Mouse (Mus musculus): ENCODE results near the gene Nek1. TPM values are rescaled to one million over a fixed set of nuclear protein-coding genes. Genes with fewer than 3 reads are reported as not detected.
A peak's percentile ranks its signal among the peaks of the same experiment; 100 is the strongest.

Nek1 gene
- total and polyA plus RNA-seq, 2 experiments from 2014 or later, result 15.0 to 22.0 TPM

GRCm38 (mm10) chr8:61053017-61053416, 60.0 kb downstream of the Nek1 start:
- DNase-seq (ENCODE audit: low spot score) (no peak), ATAC-seq (ENCODE audit: low FRiP score) (no peak)
- no peak for TF ChIP-seq CTCF (IDR thresholded peaks at IDR 0.05)
- WGBS, result 88% methylated on average over 1 of the region's 1 CpGs
- Histone ChIP-seq H3K27me3 (ENCODE audit: insufficient read depth, low read length) (no peaks in the 10 kb centered on the region), H3K4me1 (ENCODE audit: insufficient read depth, low read length) (no peaks in the 10 kb centered on the region), H3K4me2 (ENCODE audit: low read depth, low read length, poor library complexity, severe bottlenecking) (no peak overlapping the region), H3K36me3 (ENCODE audit: insufficient read depth, low read length) (peaks cover 4% of the 10 kb centered on the region; the same call in 1 of the 2 replicates), H3K27ac (ENCODE audit: low read depth, low read length) (no peak overlapping the region), H3K9me3 (ENCODE audit: low read length) (no peaks in the 10 kb centered on the region), H3K4me3 (ENCODE audit: low read depth, low read length) (no peak overlapping the region), H3K9ac (replicated peaks; ENCODE audit: low read length, poor library complexity, severe bottlenecking) (no peak overlapping the region)

GRCm38 (mm10) chr8:61054313-61054712, 61.3 kb downstream of the Nek1 start:
- no peak for ATAC-seq (ENCODE audit: low FRiP score)
- H3K27ac ChIP-seq (ENCODE audit: low read depth, low read length), result no peak overlapping the region

GRCm38 (mm10) chr8:61056997-61057396, 64.0 kb downstream of the Nek1 start:
- 48% methylated on average over 3 of the region's 3 CpGs for WGBS
- Histone ChIP-seq H3K4me2 (ENCODE audit: low read depth, low read length, poor library complexity, severe bottlenecking) (no peak overlapping the region), H3K4me3 (ENCODE audit: low read depth, low read length) (no peak overlapping the region), H3K27me3 (ENCODE audit: insufficient read depth, low read length) (no peaks in the 10 kb centered on the region), H3K27ac (ENCODE audit: low read depth, low read length) (peak overlapping the region; percentile 68), H3K9ac (replicated peaks; ENCODE audit: low read length, poor library complexity, severe bottlenecking) (no peak overlapping the region), H3K36me3 (ENCODE audit: insufficient read depth, low read length) (no peaks in the 10 kb centered on the region; the same call in 1 of the 2 replicates), H3K9me3 (ENCODE audit: low read length) (no peaks in the 10 kb centered on the region), H3K4me1 (ENCODE audit: insufficient read depth, low read length) (no peaks in the 10 kb centered on the region)
- ATAC-seq (ENCODE audit: low FRiP score), result no peak
- no peak for TF ChIP-seq CTCF (IDR thresholded peaks at IDR 0.05)
- DNase-seq (ENCODE audit: low spot score), result peak; percentile 22

More at GRCm38 (mm10) chr8:61054313-61054712, 61.3 kb downstream of the Nek1 start:
- no peak for DNase-seq (ENCODE audit: low spot score)
- H3K27me3 ChIP-seq (ENCODE audit: insufficient read depth, low read length), result no peaks in the 10 kb centered on the region
- H3K4me3 ChIP-seq (ENCODE audit: low read depth, low read length), result no peak overlapping the region
- WGBS, result 89% methylated on average over 5 of the region's 5 CpGs
- H3K9ac ChIP-seq (replicated peaks; ENCODE audit: low read length, poor library complexity, severe bottlenecking), result no peak overlapping the region
- H3K36me3 ChIP-seq (ENCODE audit: insufficient read depth, low read length), result peaks cover 4% of the 10 kb centered on the region; the same call in 1 of the 2 replicates
- H3K4me1 ChIP-seq (ENCODE audit: insufficient read depth, low read length), result no peaks in the 10 kb centered on the region
- no peak for TF ChIP-seq CTCF (IDR thresholded peaks at IDR 0.05)
- no peak overlapping the region for H3K4me2 ChIP-seq (ENCODE audit: low read depth, low read length, poor library complexity, severe bottlenecking)
- no peaks in the 10 kb centered on the region for H3K9me3 ChIP-seq (ENCODE audit: low read length)

- no peak for DNase-seq (ENCODE audit: low spot score)
- Histone ChIP-seq H3K9me3 (ENCODE audit: low read length) (no peaks in the 10 kb centered on the region), H3K9ac (replicated peaks; ENCODE audit: low read length, poor library complexity, severe bottlenecking) (no peak overlapping the region), H3K4me1 (ENCODE audit: insufficient read depth, low read length) (no peaks in the 10 kb centered on the region), H3K4me3 (ENCODE audit: low read depth, low read length) (no peak overlapping the region), H3K27ac (ENCODE audit: low read depth, low read length) (no peak overlapping the region), H3K4me2 (ENCODE audit: low read depth, low read length, poor library complexity, severe bottlenecking) (no peak overlapping the region), H3K36me3 (ENCODE audit: insufficient read depth, low read length) (peaks cover 3% of the 10 kb centered on the region; the same call in 1 of the 2 replicates), H3K27me3 (ENCODE audit: insufficient read depth, low read length) (no peaks in the 10 kb centered on the region)
- no peak for ATAC-seq (ENCODE audit: low FRiP score)
- TF ChIP-seq CTCF (IDR thresholded peaks at IDR 0.05), result peak; percentile 45
Observed at GRCm38 (mm10) chr8:61059143-61059542, 66.1 kb downstream of the Nek1 start.

GRCm38 (mm10) chr8:61060412-61060811, 67.4 kb downstream of the Nek1 start:
- ATAC-seq (ENCODE audit: low FRiP score), result no peak
- TF ChIP-seq CTCF (IDR thresholded peaks at IDR 0.05), result no peak
- H3K4me2 ChIP-seq (ENCODE audit: low read depth, low read length, poor library complexity, severe bottlenecking), result no peak overlapping the region

GRCm38 (mm10) chr8:61075059-61075458, 82.1 kb downstream of the Nek1 start:
- Histone ChIP-seq H3K4me3 (ENCODE audit: low read depth, low read length) (no peak overlapping the region), H3K27me3 (ENCODE audit: insufficient read depth, low read length) (no peaks in the 10 kb centered on the region), H3K4me2 (ENCODE audit: low read depth, low read length, poor library complexity, severe bottlenecking) (no peak overlapping the region), H3K27ac (ENCODE audit: low read depth, low read length) (no peak overlapping the region), H3K36me3 (ENCODE audit: insufficient read depth, low read length) (peaks cover 11% of the 10 kb centered on the region), H3K9me3 (ENCODE audit: low read length) (no peaks in the 10 kb centered on the region), H3K4me1 (ENCODE audit: insufficient read depth, low read length) (no peaks in the 10 kb centered on the region), H3K9ac (replicated peaks; ENCODE audit: low read length, poor library complexity, severe bottlenecking) (no peak overlapping the region)
- ATAC-seq (ENCODE audit: low FRiP score) (no peak), DNase-seq (ENCODE audit: low spot score) (peak; percentile 67)
- TF ChIP-seq CTCF (IDR thresholded peaks at IDR 0.05), result peak; percentile 75

More at GRCm38 (mm10) chr8:61060412-61060811, 67.4 kb downstream of the Nek1 start:
- no peaks in the 10 kb centered on the region for H3K9me3 ChIP-seq (ENCODE audit: low read length)
- H3K4me1 ChIP-seq (ENCODE audit: insufficient read depth, low read length), result no peaks in the 10 kb centered on the region
- DNase-seq (ENCODE audit: low spot score), result no peak
- 77% methylated on average over 7 of the region's 7 CpGs for WGBS
- H3K27ac ChIP-seq (ENCODE audit: low read depth, low read length), result peak overlapping the region; percentile 9; the same call in 1 of the 2 replicates
- no peaks in the 10 kb centered on the region for H3K27me3 ChIP-seq (ENCODE audit: insufficient read depth, low read length)
- H3K36me3 ChIP-seq (ENCODE audit: insufficient read depth, low read length), result peaks cover 3% of the 10 kb centered on the region; the same call in 1 of the 2 replicates
- no peak overlapping the region for H3K9ac ChIP-seq (replicated peaks; ENCODE audit: low read length, poor library complexity, severe bottlenecking)
- H3K4me3 ChIP-seq (ENCODE audit: low read depth, low read length), result no peak overlapping the region
